Mouse (Mus musculus) liver, adult 2 months (tissue): ENCODE data around the gene B4galnt2. TPM values are rescaled to one million over a fixed set of nuclear protein-coding genes. Genes with fewer than 3 reads are reported as not detected.

Source experiments
- DNase-seq: peaks from one replicate; pipeline ENCODE4 v3.0.0-alpha.2; 2011; ENCODE audit warnings: low read depth, low spot score; ENCODE audit errors: extremely low read depth
- H3K27ac ChIP-seq: fragments of 200-500 bp; replicated peaks from 2 replicates; pipeline ENCODE4 v1.5.1; 2012; ENCODE audit warnings: low read depth, mild to moderate bottlenecking, control low read depth, inconsistent platforms, low read length; ENCODE audit not compliant: insufficient read depth
- H3K27me3 ChIP-seq: fragments of 200-500 bp; 2 replicates; pipeline ENCODE4 v1.6.1; 2012; ENCODE audit warnings: mild to moderate bottlenecking, moderate library complexity, low read length, inconsistent platforms; ENCODE audit not compliant: control insufficient read depth, insufficient read depth
- H3K36me3 ChIP-seq: fragments of 200-500 bp; 2 replicates; pipeline ENCODE4 v1.6.1; 2012; ENCODE audit warnings: low read length, inconsistent platforms; ENCODE audit not compliant: control insufficient read depth, insufficient read depth
- H3K4me1 ChIP-seq: fragments of 200-500 bp; 2 replicates; pipeline ENCODE4 v1.6.1; 2011; ENCODE audit warnings: low read length; ENCODE audit not compliant: control insufficient read depth, insufficient read depth
- H3K4me3 ChIP-seq: fragments of 200-500 bp; 2 replicates; pipeline ENCODE4 v1.5.1; 2011; ENCODE audit warnings: low read depth, mild to moderate bottlenecking, control low read depth, low read length, moderate library complexity; ENCODE audit not compliant: insufficient read depth
- H3K79me2 ChIP-seq: fragments of 200-500 bp; 2 replicates; pipeline ENCODE4 v1.6.1; 2012; ENCODE audit warnings: inconsistent platforms, mild to moderate bottlenecking, low read length, moderate library complexity; ENCODE audit not compliant: control insufficient read depth, insufficient read depth
- H3K9ac ChIP-seq: fragments of 200-500 bp; 2 replicates; pipeline ENCODE4 v1.6.1; 2012; ENCODE audit warnings: low read depth, mild to moderate bottlenecking, control low read depth, inconsistent platforms, low read length
- CTCF ChIP-seq: fragments of 200-500 bp; IDR thresholded peaks from 2 replicates; pipeline ENCODE4 v1.5.1; 2011; ENCODE audit warnings: low read depth, low read length, control low read depth
- POLR2A ChIP-seq: fragments of 200-500 bp; IDR thresholded peaks from 2 replicates; pipeline ENCODE4 v1.6.1; 2011; ENCODE audit warnings: low read length, control low read depth; ENCODE audit not compliant: insufficient read depth; ENCODE audit errors: extremely low read depth
- WGBS: fragments of 180-500 bp; shearing (Covaris S2); methylation state at CpG from one replicate; pipeline ENCODE4 v1.1.7; 2018; 5-methylcytosine and 5-hydroxymethylcytosine counted together
- polyA plus RNA-seq: library from polyadenylated mRNA; depleted of rRNA; stranded (reverse); fragments of >200 nt; gene quantifications from 2 replicates; pipeline ENCODE4 v1.2.3, GENCODE M21; 2012
- total RNA-seq: library from RNA; depleted of rRNA; stranded (reverse); fragments of >200 nt; gene quantifications from 2 replicates; pipeline ENCODE4 v1.2.3, GENCODE M21; 2014

The B4galnt2 gene
- total and polyA plus RNA-seq, 2 experiments, result 0.37 TPM; not detected in 1

- Histone ChIP-seq H3K4me3 (no peak overlapping the region), H3K27ac (no peak overlapping the region), H3K36me3 (no peaks in the 10 kb centered on the region), H3K4me1 (no peaks in the 10 kb centered on the region), H3K9ac (no peak overlapping the region), H3K79me2 (no peaks in the 10 kb centered on the region), H3K27me3 (no peaks in the 10 kb centered on the region)
- 62% methylated on average over 2 of the region's 2 CpGs for WGBS
- DNase-seq, result peak; percentile 43
- TF ChIP-seq POLR2A, result no peak
- no peak for TF ChIP-seq CTCF
These were observed 63.8 kb downstream of the B4galnt2 start for GRCm38 (mm10) chr11:95850898-95851297.

- no peaks in the 10 kb centered on the region; the same call in 1 of the 2 replicates for H3K4me1 ChIP-seq
- DNase-seq, result peak; percentile 20
- no peaks in the 10 kb centered on the region for H3K79me2 ChIP-seq
- H3K27ac ChIP-seq, result peak overlapping the region; percentile 36; the same call in 1 of the 2 replicates
- H3K4me3 ChIP-seq, result no peak overlapping the region
- no peak for TF ChIP-seq CTCF
- no peak for TF ChIP-seq POLR2A
- H3K27me3 ChIP-seq, result no peaks in the 10 kb centered on the region
- no peaks in the 10 kb centered on the region for H3K36me3 ChIP-seq
- no peak overlapping the region for H3K9ac ChIP-seq
- 65% methylated on average over 4 of the region's 4 CpGs for WGBS
These were observed 69.8 kb downstream of the B4galnt2 start for GRCm38 (mm10) chr11:95844935-95845334.

GRCm38 (mm10) chr11:95843421-95843950 is 71.2 kb downstream of the B4galnt2 start:
- peak overlapping the region; percentile 44; the same call in 1 of the 2 replicates for H3K9ac ChIP-seq
- TF ChIP-seq POLR2A (no peak), CTCF (no peak)
- no peaks in the 10 kb centered on the region for H3K27me3 ChIP-seq
- no peaks in the 10 kb centered on the region for H3K79me2 ChIP-seq
- 63% methylated on average over 6 of the region's 6 CpGs for WGBS
- H3K4me3 ChIP-seq, result peak overlapping the region; percentile 20
- DNase-seq, result no peak
- peak overlapping the region; percentile 45 for H3K27ac ChIP-seq
- no peaks in the 10 kb centered on the region; the same call in 1 of the 2 replicates for H3K4me1 ChIP-seq
- H3K36me3 ChIP-seq, result no peaks in the 10 kb centered on the region

- peak overlapping the region; percentile 21; the same call in 1 of the 2 replicates for H3K9ac ChIP-seq
- H3K4me1 ChIP-seq, result no peaks in the 10 kb centered on the region; the same call in 1 of the 2 replicates
- no peaks in the 10 kb centered on the region for H3K36me3 ChIP-seq
- peak overlapping the region; percentile 37 for H3K4me3 ChIP-seq
- no peaks in the 10 kb centered on the region for H3K27me3 ChIP-seq
- H3K79me2 ChIP-seq, result no peaks in the 10 kb centered on the region
- WGBS, result 71% methylated on average over 5 of the region's 5 CpGs
- H3K27ac ChIP-seq, result peak overlapping the region; percentile 52
- DNase-seq, result peak; percentile 39
- TF ChIP-seq POLR2A (no peak), CTCF (no peak)
These were observed 71.7 kb downstream of the B4galnt2 start for GRCm38 (mm10) chr11:95842953-95843352.

- Histone ChIP-seq H3K79me2 (no peaks in the 10 kb centered on the region), H3K27ac (peak within 1 kb of the TSS; percentile 70), H3K4me3 (peak within 1 kb of the TSS; percentile 73), H3K4me1 (no peaks in the 10 kb centered on the region; the same call in 1 of the 2 replicates), H3K9ac (peak within 1 kb of the TSS; percentile 62), H3K27me3 (no peaks in the 10 kb centered on the region), H3K36me3 (no peaks in the 10 kb centered on the region)
- TF ChIP-seq CTCF, result no peak
- 0 out of 2 replicates have a peak, but pooled peaks have one; percentile 22 for TF ChIP-seq POLR2A
- WGBS, result 34% methylated on average over 11 of the region's 11 CpGs
- DNase-seq, result peak; percentile 25
These were observed 72.5 kb downstream of the B4galnt2 start, which contains the start of gene Abi3 for GRCm38 (mm10) chr11:95842074-95842681. Abi3 (minus strand) TSS chr11:95842476.

GRCm38 (mm10) chr11:95841498-95841830 is 73.2 kb downstream of the B4galnt2 start:
- Histone ChIP-seq H3K4me3 (peak overlapping the region; percentile 73), H3K4me1 (no peaks in the 10 kb centered on the region; the same call in 1 of the 2 replicates), H3K36me3 (no peaks in the 10 kb centered on the region), H3K27ac (peak overlapping the region; percentile 70), H3K9ac (peak overlapping the region; percentile 62), H3K79me2 (no peaks in the 10 kb centered on the region), H3K27me3 (no peaks in the 10 kb centered on the region)
- 55% methylated on average over 10 of the region's 10 CpGs for WGBS
- no peak for TF ChIP-seq CTCF
- TF ChIP-seq POLR2A, result no peak
- no peak for DNase-seq
